Mouse (Mus musculus) spleen, adult 12 weeks (tissue): ENCODE measurements around the gene Etfdh.
A peak's percentile ranks its signal among the peaks of the same experiment; 100 is the strongest.
"Not testable (repeated sequence)": the region's sequence is repeated elsewhere in the genome, so short reads cannot be mapped to it uniquely, and the experiment has no call there.

Experiments
- DNase-seq: peaks from one replicate; pipeline ENCODE4 v3.0.0; 2022; ENCODE audit warnings: low spot score

Etfdh gene

DNA sequence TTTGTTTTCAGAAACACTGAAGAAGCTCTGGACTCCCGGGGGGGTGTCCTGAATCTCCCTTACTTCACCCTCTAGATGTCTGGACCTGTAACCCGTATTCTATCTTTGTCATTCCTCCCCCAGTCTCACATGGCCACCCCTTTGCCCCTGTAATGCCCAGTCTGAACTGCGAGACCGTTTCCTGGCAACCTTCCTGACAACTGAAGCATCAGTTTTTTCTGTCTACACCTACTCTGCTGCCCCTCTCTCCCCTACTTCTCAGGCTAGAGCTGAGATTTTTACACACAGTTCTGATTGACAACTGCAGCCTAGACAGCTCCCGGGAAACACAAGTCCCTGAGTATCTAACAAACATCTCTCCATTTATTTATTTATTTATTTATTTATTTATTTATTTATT is 52.4 kb downstream of the Etfdh start:
- no peak for DNase-seq

DNA sequence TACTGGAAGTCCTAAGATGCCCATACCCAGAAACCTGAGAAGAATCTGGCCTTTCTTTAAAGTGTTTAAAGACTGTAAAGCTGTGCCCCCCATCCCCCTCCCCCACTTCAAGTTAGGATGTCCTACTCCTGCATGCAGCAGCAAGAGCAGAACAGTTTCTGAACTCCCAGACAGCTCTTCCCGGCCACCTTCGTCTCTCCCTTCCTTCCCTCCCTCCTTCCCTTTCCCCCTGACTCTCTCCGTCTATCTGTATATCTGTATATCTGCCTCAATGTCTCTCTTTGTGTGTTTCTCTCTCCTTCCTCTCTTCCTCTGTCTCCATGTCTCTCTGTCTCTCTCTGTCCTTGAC is 52.9 kb downstream of the Etfdh start:
- no peak for DNase-seq

DNA sequence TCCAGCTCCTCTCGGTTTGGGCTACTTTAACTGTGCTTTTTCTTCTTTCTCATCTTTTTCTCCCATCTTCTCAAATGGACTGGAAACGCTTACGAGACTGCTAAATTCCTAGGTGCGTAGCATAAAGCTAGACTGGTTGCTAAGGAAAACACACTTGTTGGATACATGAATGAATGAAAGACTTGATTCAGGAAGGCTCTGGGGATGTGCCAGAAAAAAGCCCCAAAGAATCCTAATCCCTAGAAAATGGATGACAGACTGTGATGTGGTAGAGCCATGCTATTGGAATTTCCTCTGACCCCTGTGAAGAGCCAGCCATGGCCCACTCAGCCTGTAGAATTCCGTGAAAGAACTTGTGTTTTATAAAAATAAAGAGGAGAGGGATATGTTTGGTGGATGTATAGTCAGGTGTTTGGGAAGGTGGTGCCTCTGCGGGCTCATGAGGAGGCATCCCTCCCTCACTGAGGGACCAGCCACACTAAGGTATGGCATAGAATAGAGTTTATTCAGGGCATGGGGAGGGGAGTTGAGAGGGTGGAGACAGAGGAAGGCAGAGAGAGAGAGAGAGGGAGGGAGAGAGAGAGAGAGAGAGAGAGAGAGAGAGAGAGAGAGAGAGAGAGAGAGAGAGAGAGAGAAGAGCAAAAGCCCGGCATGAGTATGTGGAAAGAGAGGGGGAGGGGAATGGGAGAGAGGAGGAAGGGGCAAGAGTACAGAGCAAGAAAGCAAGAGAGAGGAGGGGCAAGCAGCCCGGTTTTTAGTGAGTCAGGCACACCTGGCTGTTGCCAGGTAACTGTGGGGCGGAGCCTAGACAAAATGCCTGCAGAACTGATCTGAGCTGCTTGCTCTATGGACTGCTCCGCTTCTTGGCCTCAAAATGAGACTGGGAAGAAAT is 53.5 kb downstream of the Etfdh start:
- DNase-seq = no peak

DNA sequence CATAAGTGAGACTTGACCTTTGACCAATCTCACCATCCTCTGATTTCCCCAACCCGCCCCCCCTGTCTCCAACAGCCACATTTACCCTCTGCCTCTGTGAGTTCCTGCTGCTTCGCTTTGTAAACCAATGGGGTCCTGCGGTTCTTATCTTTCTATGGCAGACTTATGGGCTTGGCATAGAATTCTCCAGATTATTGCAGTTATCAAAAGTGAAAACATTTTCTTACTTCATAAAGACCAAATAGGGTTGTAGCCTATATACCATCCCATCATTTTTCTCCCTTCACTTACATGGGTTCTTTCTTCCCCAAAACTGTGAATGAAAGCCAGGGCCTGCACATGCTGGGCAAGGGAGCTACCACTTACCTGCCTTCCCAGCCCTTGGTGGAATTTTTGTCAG is 55.0 kb downstream of the Etfdh start:
- peak; percentile 26 for DNase-seq

DNA sequence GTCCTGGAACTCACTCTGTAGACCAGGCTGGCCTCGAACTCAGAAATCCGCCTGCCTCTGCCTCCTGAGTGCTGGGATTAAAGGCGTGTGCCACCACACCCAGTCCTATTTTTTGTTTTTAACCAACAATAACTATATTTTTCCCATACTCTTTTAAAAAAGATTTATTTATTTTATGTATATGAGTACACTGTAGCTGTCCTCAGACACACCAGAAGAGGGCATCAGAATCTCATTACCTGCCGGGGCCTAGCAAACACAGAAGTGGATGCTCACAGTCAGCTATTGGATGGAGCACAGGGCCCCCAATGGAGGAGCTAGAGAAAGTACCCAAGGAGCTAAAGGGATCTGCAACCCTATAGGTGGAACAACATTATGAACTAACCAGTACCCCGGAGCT is 55.9 kb downstream of the Etfdh start:
- not testable (repeated sequence) for DNase-seq

DNA sequence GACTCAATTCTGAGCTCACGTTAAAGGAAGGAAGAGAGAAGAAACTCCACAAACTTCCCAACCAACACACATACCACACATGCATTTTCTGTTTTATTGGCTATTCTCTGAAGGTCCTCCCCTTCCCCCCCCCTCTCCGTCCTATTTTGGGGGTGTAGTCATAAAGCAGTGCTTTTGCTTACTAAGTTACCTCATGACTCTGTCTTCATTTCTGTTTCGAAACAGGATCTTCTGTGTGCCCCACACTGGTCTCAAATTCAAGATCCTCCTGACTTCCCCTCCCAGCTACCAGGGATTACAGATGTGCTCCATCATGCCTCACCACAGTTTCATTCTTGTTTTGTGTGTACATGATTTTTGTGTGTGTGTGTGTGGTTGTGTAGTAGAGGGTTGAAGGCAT is 56.9 kb downstream of the Etfdh start:
- DNase-seq = no peak

DNA sequence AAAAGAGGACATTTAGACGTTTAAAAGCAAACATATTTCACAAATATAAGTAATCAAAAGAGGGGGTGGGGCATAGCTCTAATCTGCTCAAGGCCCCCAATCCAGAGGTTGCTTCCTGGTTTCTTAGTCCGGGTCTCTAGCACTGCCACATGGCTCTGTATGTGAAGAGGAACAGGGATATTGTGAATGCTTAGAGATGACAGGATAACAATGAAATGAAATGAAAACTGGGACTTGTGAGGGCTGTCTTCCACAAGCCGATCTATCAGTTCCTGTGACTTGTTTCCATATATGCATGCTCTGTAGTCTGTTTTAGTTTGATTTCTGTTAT is 60.0 kb downstream of the Etfdh start:
- no peak for DNase-seq

DNA sequence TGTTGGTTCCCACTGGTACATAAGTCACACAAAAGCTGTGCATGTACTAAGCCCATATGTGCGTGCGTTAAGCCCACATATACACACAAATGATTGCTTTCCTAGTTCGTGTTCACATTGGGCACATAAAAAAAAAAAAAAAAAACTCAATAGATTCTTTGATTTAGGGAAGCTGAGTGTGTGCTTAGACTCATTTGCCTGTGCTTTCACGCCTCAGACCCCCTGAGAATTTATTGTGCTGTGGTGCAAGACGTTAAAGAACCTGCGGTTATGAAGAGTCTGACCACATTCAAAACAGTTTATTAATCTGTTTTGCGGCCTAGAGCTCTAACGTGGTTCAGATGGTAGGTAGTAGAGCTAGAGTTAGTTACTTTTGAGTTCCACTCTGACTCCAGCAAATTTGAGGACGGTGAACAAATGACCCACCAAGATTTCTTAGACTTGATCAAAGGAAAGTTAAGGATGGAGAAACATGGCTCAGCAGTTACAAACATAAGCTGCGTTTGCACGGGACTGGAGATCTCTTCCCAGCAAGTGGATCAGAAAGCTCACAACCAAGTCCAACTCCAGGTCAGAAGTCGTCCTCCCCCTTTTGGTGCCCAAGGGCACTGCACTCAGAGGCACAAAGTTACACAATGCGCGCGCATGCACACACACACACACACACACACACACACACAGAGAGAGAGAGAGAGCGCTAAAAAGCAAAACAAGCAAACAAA is 60.5 kb downstream of the Etfdh start:
- DNase-seq = no peak

DNA sequence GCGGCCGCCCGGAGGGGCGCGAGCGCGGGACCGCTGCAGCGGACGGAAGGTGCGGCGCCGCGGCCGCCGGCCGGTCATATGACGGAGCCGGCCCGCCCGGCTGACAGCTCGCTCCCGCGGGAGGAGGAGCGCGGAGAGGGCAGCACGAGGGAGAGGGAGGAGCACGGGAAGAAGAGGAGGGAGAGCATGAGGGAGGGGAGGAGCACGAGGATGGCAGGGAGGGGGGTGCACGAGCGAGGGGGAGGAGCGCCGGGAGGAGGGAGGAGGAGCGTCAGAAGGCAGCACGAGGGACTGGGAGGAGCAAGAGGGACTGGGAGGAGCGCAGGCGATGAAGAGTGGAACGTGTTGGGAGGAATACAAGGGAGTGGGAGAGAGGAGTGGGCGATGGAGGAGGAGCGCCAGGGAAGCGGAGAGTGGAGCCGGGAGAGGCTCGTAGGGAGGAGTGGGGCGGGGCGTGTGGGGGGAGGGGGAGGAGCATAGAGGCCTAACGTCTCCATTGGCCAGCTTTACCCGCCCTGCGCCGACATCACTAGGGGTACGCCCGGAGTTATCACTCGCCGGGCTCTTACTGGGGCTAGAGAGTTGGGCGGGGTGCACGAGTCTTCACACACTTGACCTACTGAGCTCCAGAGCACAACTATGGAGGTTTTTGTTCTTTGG is 61.5 kb downstream of the Etfdh start, which contains the start of gene Fnip2:
TSS of gene Fnip2 (minus strand) at position 94 of the 660 bp plus-strand sequence.
- peak; percentile 81 for DNase-seq

DNA sequence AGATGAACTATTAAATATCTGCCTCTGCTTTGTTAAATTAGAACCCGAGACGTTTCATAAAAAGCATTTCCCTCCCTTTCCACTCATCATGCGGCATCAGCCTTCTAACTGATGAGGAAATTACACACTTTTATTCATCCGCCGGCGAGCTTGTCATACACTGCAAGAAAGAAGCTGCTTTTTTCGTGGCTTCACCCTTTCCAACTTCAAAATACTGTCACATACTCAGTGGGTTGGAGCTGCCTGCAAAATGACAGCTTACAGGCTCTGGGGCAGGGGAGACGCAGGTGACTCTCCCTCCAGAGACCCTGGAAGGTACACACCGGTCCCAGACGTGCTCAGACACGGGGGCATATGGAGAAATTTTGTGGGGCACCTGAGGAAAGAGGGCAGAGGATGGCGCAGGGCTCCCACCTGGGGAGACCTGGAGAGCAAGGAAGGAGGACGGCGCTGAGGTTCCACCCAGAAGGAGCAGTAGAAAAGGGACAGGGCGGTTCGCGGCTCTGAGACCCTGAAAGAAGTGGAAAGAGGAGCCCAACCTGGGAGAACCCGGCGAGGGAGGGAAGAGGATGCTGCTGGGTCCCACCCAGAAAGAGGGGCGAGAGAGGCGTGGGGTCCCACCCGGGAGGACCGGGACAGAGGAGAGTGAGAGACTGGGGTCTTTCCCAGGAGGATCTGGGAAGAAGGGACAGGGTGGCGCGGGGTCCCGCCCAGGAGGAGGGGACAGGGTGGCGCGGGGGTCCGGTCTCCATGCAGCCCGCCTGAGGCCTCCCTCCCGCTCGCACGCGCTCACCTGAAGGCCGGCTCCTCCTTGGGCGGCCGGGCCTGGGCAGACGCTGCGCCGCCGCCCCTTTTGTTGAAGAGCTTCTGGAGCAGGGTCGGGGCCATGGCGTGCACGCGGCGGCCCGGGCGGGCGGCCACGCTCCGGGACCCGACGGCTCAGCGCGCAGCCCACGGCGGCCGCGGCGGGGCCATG is 62.3 kb downstream of the Etfdh start:
- DNase-seq = no peak

DNA sequence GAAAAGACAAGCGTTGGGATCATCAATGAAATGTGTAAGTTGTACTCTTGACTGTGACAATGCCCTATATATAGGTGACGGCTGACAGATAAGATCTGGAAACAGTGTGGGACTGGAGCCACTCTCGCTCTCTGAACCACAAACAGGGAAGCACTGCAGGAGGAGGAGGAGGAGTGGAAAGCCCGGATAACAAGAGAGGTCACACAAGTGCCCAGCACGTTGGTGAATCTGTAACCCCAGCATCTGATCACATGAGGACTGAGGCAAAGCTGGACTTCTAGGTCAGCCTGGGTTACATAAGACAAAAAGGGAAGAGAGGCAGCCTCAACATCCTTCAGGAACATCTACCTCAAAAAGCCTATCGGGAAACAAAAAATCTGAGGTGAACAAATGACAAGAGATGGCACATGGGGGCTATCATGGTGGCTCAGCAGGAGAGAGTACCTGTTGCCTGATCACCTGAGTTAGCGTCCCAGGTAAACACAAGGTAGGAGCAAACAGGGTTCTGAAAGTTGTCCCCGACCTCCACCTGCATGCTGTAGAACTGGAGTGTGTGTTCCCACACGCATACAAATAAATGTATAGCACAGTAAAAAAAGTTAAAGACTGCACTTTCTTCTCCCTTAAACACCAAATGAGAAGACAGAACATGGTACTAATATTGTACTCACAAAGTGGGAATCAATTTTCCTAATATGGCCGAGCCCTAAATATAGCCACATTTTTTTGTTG is 64.3 kb downstream of the Etfdh start:
- DNase-seq = no peak

DNA sequence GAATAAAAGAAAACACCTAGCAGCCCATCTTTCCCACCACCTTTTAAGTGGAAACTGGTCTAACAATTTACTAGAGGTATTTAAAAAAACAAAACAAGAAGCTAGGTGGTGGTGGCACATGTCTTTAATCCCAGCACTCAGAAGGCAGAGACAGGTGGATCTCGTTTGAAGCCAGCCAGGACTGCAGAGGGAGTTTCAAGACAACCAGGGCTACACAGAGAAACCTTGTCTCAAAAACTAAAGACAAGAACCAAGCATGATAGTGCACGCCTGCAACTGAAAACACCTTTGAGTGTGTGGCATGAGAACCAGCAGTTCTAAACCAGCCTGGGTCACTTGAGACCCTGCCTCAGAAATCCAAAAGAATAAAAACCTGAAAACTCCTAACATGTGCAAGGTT is 65.8 kb downstream of the Etfdh start:
- DNase-seq = no peak

DNA sequence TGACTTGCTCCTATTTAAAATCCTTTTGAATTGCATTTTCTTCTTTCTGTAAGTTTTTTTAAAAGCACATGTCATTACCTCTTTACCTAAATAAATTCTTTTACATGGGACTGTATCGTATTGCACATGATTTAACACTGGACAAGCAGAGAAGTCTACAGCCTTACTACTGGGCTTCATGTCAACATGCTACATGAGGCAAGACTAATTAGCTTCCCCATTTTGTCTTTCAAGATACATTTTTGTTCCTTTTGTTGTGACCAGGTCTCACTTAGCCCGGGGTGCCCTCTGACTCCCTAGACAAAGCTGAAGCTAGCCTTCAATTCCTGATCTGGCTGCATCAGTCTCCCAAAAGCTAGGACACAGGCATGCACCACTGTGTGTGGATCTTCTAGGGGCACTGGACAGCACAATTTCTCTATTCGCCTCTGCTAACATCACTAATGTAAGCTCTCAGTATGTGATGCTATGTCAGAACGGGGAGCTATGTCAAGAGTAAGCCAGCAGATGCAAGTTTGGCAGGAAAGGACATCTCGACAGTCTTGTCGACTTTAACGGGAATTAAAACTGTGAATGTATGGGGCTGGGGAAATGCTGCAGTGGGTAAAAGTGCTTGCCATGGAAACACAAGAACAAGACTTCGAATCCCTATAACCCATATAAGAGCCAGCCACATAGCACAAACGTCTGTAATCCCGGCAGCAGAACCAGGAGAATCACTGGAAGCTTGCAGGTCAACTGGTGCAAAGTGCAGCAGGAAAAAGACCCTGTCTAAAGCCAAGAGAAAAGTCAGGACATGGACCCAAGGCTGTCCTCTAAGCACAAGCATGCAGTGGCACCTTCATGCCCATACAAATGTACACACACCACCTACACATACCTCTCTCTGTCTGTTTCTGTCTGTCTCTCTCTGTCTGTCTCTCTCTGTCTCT is 67.2 kb downstream of the Etfdh start:
- no peak for DNase-seq

DNA sequence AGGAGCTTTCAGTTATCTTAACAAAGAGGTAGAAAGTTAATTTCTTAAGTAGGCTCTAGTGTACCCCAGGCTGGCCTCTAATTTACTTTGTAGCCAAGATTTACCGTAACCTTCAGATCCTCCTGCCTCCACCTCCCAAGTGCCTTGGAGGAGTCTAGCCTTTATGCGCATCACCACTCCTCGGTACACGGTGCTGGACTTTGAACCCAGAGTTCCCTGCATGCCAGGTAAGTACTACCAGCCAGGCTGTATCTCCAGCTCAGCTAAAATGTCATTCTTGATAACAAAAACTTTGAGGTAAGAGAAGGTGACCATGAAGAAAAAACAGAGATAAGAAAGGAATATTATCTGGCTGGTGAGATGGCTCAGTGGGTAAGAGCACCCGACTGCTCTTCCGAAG is 68.7 kb downstream of the Etfdh start:
- no peak for DNase-seq

DNA sequence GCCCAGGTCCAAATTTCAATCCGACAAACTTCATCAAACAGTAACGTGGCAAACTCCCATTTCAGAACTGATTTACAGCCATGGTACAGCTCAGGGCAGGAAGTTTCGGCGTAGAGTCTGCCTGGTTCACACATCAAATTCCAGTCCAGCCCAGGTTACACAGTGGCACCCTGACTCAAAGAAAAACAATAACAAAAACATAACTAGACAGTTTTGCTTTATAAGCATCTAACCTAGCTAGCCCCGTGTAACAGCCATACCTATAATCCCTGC is 69.6 kb downstream of the Etfdh start:
- no peak for DNase-seq

DNA sequence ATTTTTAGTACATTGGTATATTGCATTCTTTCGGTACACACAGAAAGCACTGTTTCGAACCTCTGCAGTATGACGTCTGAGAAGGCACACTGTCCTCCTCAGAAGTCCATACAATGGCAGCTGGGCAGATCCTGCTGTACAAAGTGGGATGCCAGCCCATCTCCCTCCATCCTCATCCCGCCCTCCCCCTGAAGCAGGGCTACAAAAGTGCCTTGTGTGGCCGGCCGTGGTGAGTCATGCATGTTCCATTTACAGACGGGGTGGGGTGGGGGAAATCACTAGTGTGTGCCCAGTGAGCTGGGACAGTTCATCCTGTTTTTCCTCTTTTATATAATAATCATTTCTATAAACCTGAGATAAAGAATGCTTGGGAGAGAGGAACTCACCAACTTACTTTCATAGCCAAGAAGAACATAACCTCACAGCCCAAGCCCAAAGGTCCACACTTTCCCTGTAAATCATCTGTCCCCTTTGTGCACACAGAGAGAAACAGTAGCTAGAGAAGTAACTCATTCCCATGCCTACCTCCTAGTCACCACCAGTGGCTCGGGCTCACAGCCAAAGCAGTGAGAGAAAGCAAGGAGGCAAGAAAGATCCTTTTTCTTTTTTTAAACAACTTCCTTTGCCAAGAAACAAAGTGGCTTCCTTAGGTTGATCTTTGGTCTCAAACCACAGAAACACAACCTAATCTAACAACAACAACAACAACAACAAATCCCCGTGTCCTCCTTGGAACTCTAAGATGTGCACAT is 70.1 kb downstream of the Etfdh start:
- no peak for DNase-seq

DNA sequence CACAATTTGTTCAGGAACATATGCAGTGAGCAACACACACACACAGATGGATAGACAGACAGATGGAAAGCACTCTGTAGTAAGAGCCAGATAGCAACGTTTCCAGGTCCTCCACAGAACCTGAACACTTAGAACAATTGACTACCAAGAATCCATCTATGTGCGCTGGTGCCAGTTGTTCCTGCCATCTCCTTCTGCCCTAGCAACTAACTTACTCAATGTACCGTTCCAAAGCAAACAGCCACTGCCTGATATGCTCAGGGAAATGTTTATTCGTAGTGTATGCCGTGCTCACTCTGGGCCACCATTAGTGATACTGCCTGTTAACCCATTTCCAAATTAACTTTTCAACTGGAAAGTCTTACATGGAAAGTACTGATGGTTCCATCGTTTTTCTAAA is 74.2 kb downstream of the Etfdh start:
- no peak for DNase-seq
